Mouse (Mus musculus) thymus, adult 2 months (tissue): ENCODE results near the gene Samd8.

ENCODE experiments used
- CTCF ChIP-seq: fragments of 200-500 bp; IDR thresholded peaks from 2 replicates; pipeline ENCODE4 v1.5.1; 2012; ENCODE audit warnings: mild to moderate bottlenecking, control low read depth, low read length, moderate library complexity, borderline replicate concordance; ENCODE audit not compliant: control insufficient read depth, poor library complexity, insufficient read depth; ENCODE audit errors: extremely low read depth
- POLR2A ChIP-seq: fragments of 200-500 bp; IDR thresholded peaks from 2 replicates; pipeline ENCODE4 v1.6.1; 2012; ENCODE audit warnings: mild to moderate bottlenecking, low read length, control low read depth, moderate library complexity; ENCODE audit not compliant: control insufficient read depth, poor library complexity, insufficient read depth; ENCODE audit errors: extremely low read depth

GRCm38 (mm10) chr14:21811301-21811700, 61.0 kb downstream of the Samd8 start:
- TF ChIP-seq CTCF: no peak
- no peak for TF ChIP-seq POLR2A
